Mouse (Mus musculus) limb, embryonic 14.5 days (tissue): ENCODE results near the gene Wnt8b. TPM values are rescaled to one million over a fixed set of nuclear protein-coding genes. Genes with fewer than 3 reads are reported as not detected.

Source experiments
- ATAC-seq: fragments of 200-750 bp; cut with Nextera tagmentation; 2 replicates; pipeline ENCODE4 v1.8.0; 2017; ENCODE audit warnings: low read depth, moderate number of reproducible peaks, moderate TSS enrichment; ENCODE audit not compliant: low FRiP score
- DNase-seq: peaks from one replicate; pipeline ENCODE4 v3.0.0-alpha.2; 2015; ENCODE audit warnings: low spot score
- H3K27ac ChIP-seq: fragments of 300-500 bp; sonication (generic); replicated peaks from 2 replicates; pipeline ENCODE4 v1.5.1; 2014; ENCODE audit warnings: low read depth, mild to moderate bottlenecking, low read length, moderate library complexity, mixed read lengths
- H3K27me3 ChIP-seq: fragments of 300-500 bp; sonication (generic); 2 replicates; pipeline ENCODE4 v1.6.1; 2014; ENCODE audit warnings: low read length, mixed read lengths; ENCODE audit not compliant: control insufficient read depth, insufficient read depth
- H3K36me3 ChIP-seq: fragments of 300-500 bp; sonication (generic); 2 replicates; pipeline ENCODE4 v1.6.1; 2014; ENCODE audit warnings: mild to moderate bottlenecking, low read length, moderate library complexity, mixed read lengths; ENCODE audit not compliant: control insufficient read depth, insufficient read depth
- H3K4me1 ChIP-seq: fragments of 300-500 bp; sonication (generic); 2 replicates; pipeline ENCODE4 v1.6.1; 2014; ENCODE audit warnings: antibody characterized with exemption, low read length, mixed read lengths; ENCODE audit not compliant: control insufficient read depth, insufficient read depth
- H3K4me2 ChIP-seq: fragments of 300-500 bp; sonication (generic); replicated peaks from 2 replicates; pipeline ENCODE4 v1.6.1; 2014; ENCODE audit warnings: low read depth, mild to moderate bottlenecking, low read length, moderate library complexity; ENCODE audit not compliant: severe bottlenecking
- H3K4me3 ChIP-seq: fragments of 300-500 bp; sonication (generic); replicated peaks from 2 replicates; pipeline ENCODE4 v1.5.1; 2014; ENCODE audit warnings: low read length
- H3K9ac ChIP-seq: fragments of 300-500 bp; sonication (generic); 2 replicates; pipeline ENCODE4 v1.6.1; 2014; ENCODE audit warnings: mild to moderate bottlenecking, low read depth, low read length, moderate library complexity; ENCODE audit not compliant: severe bottlenecking
- H3K9me3 ChIP-seq: fragments of 300-500 bp; sonication (generic); 2 replicates; pipeline ENCODE4 v1.6.1; 2016; ENCODE audit warnings: low read length; ENCODE audit not compliant: control insufficient read depth
- POLR2A ChIP-seq: fragments of 200-500 bp; IDR thresholded peaks from 2 replicates; pipeline ENCODE4 v1.8.0; 2012; ENCODE audit warnings: inconsistent platforms, mild to moderate bottlenecking, moderate library complexity, borderline replicate concordance; ENCODE audit not compliant: insufficient read depth, insufficient read length; ENCODE audit errors: extremely low read depth
- WGBS: fragments of 180-500 bp; shearing (Covaris S2); extraction: QIAGEN DNeasy Blood & Tissue Kit; methylation state at CpG from one replicate; pipeline ENCODE4 v1.1.7; 2014; 5-methylcytosine and 5-hydroxymethylcytosine counted together
- polyA plus RNA-seq, 2 experiments: library from polyadenylated mRNA; depleted of rRNA in 1 of 2; stranded (reverse) in 1 of 2; unstranded in 1 of 2; fragments of >200 nt; fragmentation: Nextera tagmentation in 1 of 2; extraction: Ambion mirVana in 1 of 2; gene quantifications; 2 replicates each; pipeline versions ENCODE4 v1.2.1 to v1.2.3; 2012 to 2014

Wnt8b gene
- polyA plus RNA-seq, 2 experiments = 0.04 TPM; not detected in 1

GRCm38 (mm10) chr19:44514521-44515451, 21.5 kb downstream of the Wnt8b start:
- H3K4me3 ChIP-seq = no peak overlapping the region
- no peak for ATAC-seq
- H3K9me3 ChIP-seq = no peaks in the 10 kb centered on the region
- H3K27ac ChIP-seq = no peak overlapping the region
- no peak overlapping the region for H3K9ac ChIP-seq
- H3K27me3 ChIP-seq = peaks cover 62% of the 10 kb centered on the region
- H3K36me3 ChIP-seq = no peaks in the 10 kb centered on the region
- no peak for DNase-seq
- H3K4me2 ChIP-seq = no peak overlapping the region; the same call in 1 of the 2 replicates
- 14% methylated on average over 14 of the region's 14 CpGs for WGBS
- peaks cover 5% of the 10 kb centered on the region; the same call in 1 of the 2 replicates for H3K4me1 ChIP-seq
- TF ChIP-seq POLR2A = no peak

- no peak overlapping the region for H3K27ac ChIP-seq
- WGBS = 47% methylated on average over 6 of the region's 6 CpGs
- TF ChIP-seq POLR2A = no peak
- no peak overlapping the region for H3K4me3 ChIP-seq
- H3K27me3 ChIP-seq = peaks cover 52% of the 10 kb centered on the region
- H3K9ac ChIP-seq = no peak overlapping the region
- H3K9me3 ChIP-seq = no peaks in the 10 kb centered on the region
- ATAC-seq (no peak), DNase-seq (no peak)
- no peaks in the 10 kb centered on the region for H3K36me3 ChIP-seq
- H3K4me2 ChIP-seq = no peak overlapping the region
- H3K4me1 ChIP-seq = peaks cover 5% of the 10 kb centered on the region; the same call in 1 of the 2 replicates
Observed at GRCm38 (mm10) chr19:44515769-44516168, 22.5 kb downstream of the Wnt8b start.

GRCm38 (mm10) chr19:44517996-44518768, 24.9 kb downstream of the Wnt8b start:
- no peak for ATAC-seq
- Histone ChIP-seq H3K36me3 (no peaks in the 10 kb centered on the region), H3K4me2 (no peak overlapping the region), H3K4me1 (no peaks in the 10 kb centered on the region), H3K9me3 (no peaks in the 10 kb centered on the region), H3K27me3 (peaks cover 28% of the 10 kb centered on the region), H3K9ac (no peak overlapping the region), H3K27ac (no peak overlapping the region), H3K4me3 (no peak overlapping the region)
- no peak for DNase-seq
- WGBS = 55% methylated on average over 12 of the region's 12 CpGs
- no peak for TF ChIP-seq POLR2A

- Histone ChIP-seq H3K4me3 (no peak overlapping the region), H3K4me1 (no peaks in the 10 kb centered on the region), H3K27ac (no peak overlapping the region), H3K9ac (no peak overlapping the region), H3K4me2 (no peak overlapping the region), H3K27me3 (peaks cover 19% of the 10 kb centered on the region), H3K9me3 (no peaks in the 10 kb centered on the region), H3K36me3 (no peaks in the 10 kb centered on the region)
- ATAC-seq (no peak; the same call in 1 of the 2 replicates), DNase-seq (no peak)
- TF ChIP-seq POLR2A = no peak
- WGBS = 32% methylated on average over 7 of the region's 7 CpGs
Observed at GRCm38 (mm10) chr19:44519152-44519551, 25.9 kb downstream of the Wnt8b start.

- Histone ChIP-seq H3K4me1 (no peaks in the 10 kb centered on the region), H3K27me3 (no peaks in the 10 kb centered on the region), H3K4me2 (no peak overlapping the region), H3K27ac (no peak overlapping the region), H3K9me3 (no peaks in the 10 kb centered on the region), H3K36me3 (no peaks in the 10 kb centered on the region), H3K4me3 (no peak overlapping the region), H3K9ac (no peak overlapping the region)
- no peak for TF ChIP-seq POLR2A
- DNase-seq (no peak), ATAC-seq (no peak)
- 75% methylated on average over 9 of the region's 9 CpGs for WGBS
Observed at GRCm38 (mm10) chr19:44525551-44526205, 32.4 kb downstream of the Wnt8b start.
